Mouse (Mus musculus) left cerebral cortex, adult 8-10 months (tissue): ENCODE data around the gene Zfp804a. TPM values are rescaled to one million over a fixed set of nuclear protein-coding genes. Genes with fewer than 3 reads are reported as not detected.

Experiments used
- DNase-seq, 2 experiments: peaks; one replicate each; pipeline ENCODE4 v3.0.0; 2022; ENCODE audit warnings: low spot score in 2 of 2
- total RNA-seq, 4 experiments: library from RNA; stranded (reverse); gene quantifications; 2 replicates each; pipeline ENCODE4 v1.2.4; 2022

Gene Zfp804a
- total RNA-seq = 10 to 100 TPM; 15.1 to 19.2 (median 16.8) TPM

- peak; percentile 28 to 69 for DNase-seq
Observed at GRCm38 (mm10) chr2:82053185-82053891, at the start of gene Zfp804a. TSS of gene Zfp804a (plus strand) at chr2:82053222.

- DNase-seq = no peak
Observed at GRCm38 (mm10) chr2:82051635-82052034, 1.4 kb upstream of the Zfp804a start.

GRCm38 (mm10) chr2:82052338-82053184 is 461 bp upstream of the Zfp804a start:
- peak; percentile 57 to 68 for DNase-seq

GRCm38 (mm10) chr2:82054446-82054845 is 1.4 kb downstream of the Zfp804a start:
- peak in 1 of 2 experiments; percentile 8 for DNase-seq

- no peak for DNase-seq
Observed at GRCm38 (mm10) chr2:82064671-82065070, 11.6 kb downstream of the Zfp804a start.

- no peak for DNase-seq
Observed at GRCm38 (mm10) chr2:82067912-82068311, 14.9 kb downstream of the Zfp804a start.

GRCm38 (mm10) chr2:82069172-82069571 is 16.1 kb downstream of the Zfp804a start:
- DNase-seq = no peak

- DNase-seq = no peak
Observed at GRCm38 (mm10) chr2:82076883-82077282, 23.9 kb downstream of the Zfp804a start.

GRCm38 (mm10) chr2:82078287-82078994 is 25.4 kb downstream of the Zfp804a start:
- DNase-seq = no peak

GRCm38 (mm10) chr2:82080678-82081077 is 27.7 kb downstream of the Zfp804a start:
- DNase-seq = no peak

GRCm38 (mm10) chr2:82113148-82113547 is 60.1 kb downstream of the Zfp804a start:
- no peak for DNase-seq

GRCm38 (mm10) chr2:82113650-82114049 is 60.6 kb downstream of the Zfp804a start:
- DNase-seq = no peak

- DNase-seq = no peak
Observed at GRCm38 (mm10) chr2:82119577-82119976, 66.6 kb downstream of the Zfp804a start.

- no peak for DNase-seq
Observed at GRCm38 (mm10) chr2:82178693-82179092, 125.7 kb downstream of the Zfp804a start.

GRCm38 (mm10) chr2:82181010-82181409 is 128.0 kb downstream of the Zfp804a start:
- no peak for DNase-seq

GRCm38 (mm10) chr2:82199901-82200300 is 146.9 kb downstream of the Zfp804a start:
- no peak for DNase-seq

GRCm38 (mm10) chr2:82200616-82201015 is 147.6 kb downstream of the Zfp804a start:
- no peak for DNase-seq

- no peak for DNase-seq
Observed at GRCm38 (mm10) chr2:82210605-82211004, 157.6 kb downstream of the Zfp804a start.

GRCm38 (mm10) chr2:82211972-82212371 is 158.9 kb downstream of the Zfp804a start:
- DNase-seq = no peak

GRCm38 (mm10) chr2:82217873-82218272 is 164.9 kb downstream of the Zfp804a start:
- no peak for DNase-seq

- no peak for DNase-seq
Observed at GRCm38 (mm10) chr2:82246020-82246419, 193.0 kb downstream of the Zfp804a start.
